Mouse (Mus musculus) brain, embryonic 14.5 days (tissue): ENCODE measurements at regions not wholly inside any gene's neighbourhood (a gene's known extent, or its start where the extent isn't known, plus 50 kb on each side); places are given as distances from the start of the nearest gene placed in this dataset.
A peak's percentile ranks its signal among the peaks of the same experiment; 100 is the strongest.

Source experiments
- DNase-seq: peaks from one replicate; pipeline ENCODE4 v3.0.0-alpha.2; 2011; ENCODE audit warnings: low read depth
- CTCF ChIP-seq: fragments of 200-500 bp; IDR thresholded peaks from 2 replicates; pipeline ENCODE4 v1.5.1; 2012; ENCODE audit warnings: inconsistent platforms, mild to moderate bottlenecking, moderate library complexity, borderline replicate concordance; ENCODE audit not compliant: insufficient read depth, insufficient read length; ENCODE audit errors: extremely low read depth
- POLR2A ChIP-seq: fragments of 200-500 bp; IDR thresholded peaks from 2 replicates; pipeline ENCODE4 v1.6.1; 2012; ENCODE audit warnings: mild to moderate bottlenecking, inconsistent platforms, borderline replicate concordance; ENCODE audit not compliant: poor library complexity, insufficient read depth, insufficient read length, severe bottlenecking; ENCODE audit errors: extremely low read depth

GRCm38 (mm10) chr5:119058231-119058851 is 497.9 kb downstream of the Med13l start:
- DNase-seq, result no peak
- TF ChIP-seq CTCF, result no peak
- TF ChIP-seq POLR2A, result no peak

GRCm38 (mm10) chr5:119059223-119059622 is 498.7 kb downstream of the Med13l start:
- TF ChIP-seq CTCF (no peak), POLR2A (no peak)

GRCm38 (mm10) chr5:119060886-119061285 is 500.4 kb downstream of the Med13l start:
- peak; percentile 43 for DNase-seq
- TF ChIP-seq CTCF, result no peak
- TF ChIP-seq POLR2A, result no peak

More at GRCm38 (mm10) chr5:119059223-119059622, 498.7 kb downstream of the Med13l start:
- no peak for DNase-seq

GRCm38 (mm10) chr5:119062478-119062877 is 502.0 kb downstream of the Med13l start:
- TF ChIP-seq CTCF (no peak), POLR2A (no peak)
- peak; percentile 70 for DNase-seq

GRCm38 (mm10) chr5:119066666-119067065 is 506.2 kb downstream of the Med13l start:
- no peak for DNase-seq
- TF ChIP-seq CTCF (no peak), POLR2A (no peak)

DNA sequence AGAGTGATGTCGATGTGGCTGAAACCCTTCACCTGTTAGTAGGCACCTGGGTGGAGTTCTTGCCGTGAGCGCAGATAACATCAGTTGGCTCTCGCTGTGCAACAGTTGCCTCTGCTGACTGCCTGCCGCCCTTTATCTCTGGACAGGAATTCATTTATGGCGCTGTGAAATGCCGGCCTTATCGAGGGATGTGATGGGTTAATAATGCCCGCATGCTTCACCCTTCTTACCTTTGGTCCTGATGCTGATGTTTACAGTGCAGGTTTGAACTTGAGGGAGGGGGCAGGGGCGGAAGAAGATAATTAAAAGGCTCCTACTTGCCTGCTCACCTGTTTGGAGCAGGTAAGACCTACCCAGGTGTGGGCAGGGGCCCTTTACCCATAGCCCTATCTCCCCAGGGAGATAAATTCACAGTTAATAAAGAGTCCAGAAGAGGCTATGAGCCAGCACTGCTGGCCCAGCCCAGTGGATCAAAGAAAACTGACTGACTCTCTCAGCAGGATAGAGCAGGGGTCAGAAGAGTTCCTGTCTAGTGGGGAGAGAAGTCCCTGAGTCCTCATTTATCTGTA is 509.4 kb downstream of the Med13l start:
- no peak for TF ChIP-seq CTCF
- TF ChIP-seq POLR2A, result no peak
- no peak for DNase-seq

GRCm38 (mm10) chr5:119072712-119073111 is 512.2 kb downstream of the Med13l start:
- DNase-seq, result no peak
- TF ChIP-seq POLR2A (no peak), CTCF (no peak)

DNA sequence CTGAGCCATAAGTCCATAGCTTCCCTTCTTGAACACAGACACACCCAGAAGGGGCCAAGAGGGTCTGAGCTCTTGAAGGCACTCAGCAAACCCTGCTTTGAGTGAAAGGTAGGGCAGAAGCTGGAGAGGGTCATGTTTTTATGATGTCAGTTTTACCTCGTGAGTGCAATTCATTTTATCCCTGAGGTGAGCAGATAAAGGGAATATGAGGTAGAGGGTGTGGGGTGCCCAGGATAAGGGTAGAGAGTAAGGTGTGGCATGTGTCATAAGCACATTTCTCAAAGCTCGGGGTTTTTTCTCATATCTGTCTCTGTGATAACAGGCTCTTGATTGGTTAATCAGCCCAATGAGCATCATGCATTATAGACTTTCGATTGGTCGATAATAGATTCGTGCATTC is 520.3 kb downstream of the Med13l start:
- TF ChIP-seq CTCF (no peak), POLR2A (no peak)
- DNase-seq, result no peak

DNA sequence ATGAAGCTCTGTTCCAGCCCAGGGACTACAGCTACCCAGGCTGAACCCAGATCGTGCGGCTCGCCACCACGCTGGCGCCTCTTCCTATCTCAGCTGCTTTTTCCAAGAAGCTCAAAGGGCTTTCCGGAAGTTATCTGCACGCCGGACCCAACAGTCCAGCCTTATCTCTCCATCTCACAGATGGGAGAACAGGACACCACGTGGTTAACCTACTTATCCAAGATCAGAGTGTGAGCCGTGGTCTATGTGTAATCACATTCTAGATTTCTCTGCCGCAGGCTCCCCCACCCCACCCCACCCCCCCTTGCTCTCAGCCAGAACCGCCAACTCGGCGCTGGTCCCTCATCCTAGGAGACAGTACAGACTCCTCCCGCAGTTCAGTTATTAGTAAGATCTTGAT is 522.4 kb downstream of the Med13l start:
- DNase-seq, result no peak
- TF ChIP-seq POLR2A (no peak), CTCF (no peak)

DNA sequence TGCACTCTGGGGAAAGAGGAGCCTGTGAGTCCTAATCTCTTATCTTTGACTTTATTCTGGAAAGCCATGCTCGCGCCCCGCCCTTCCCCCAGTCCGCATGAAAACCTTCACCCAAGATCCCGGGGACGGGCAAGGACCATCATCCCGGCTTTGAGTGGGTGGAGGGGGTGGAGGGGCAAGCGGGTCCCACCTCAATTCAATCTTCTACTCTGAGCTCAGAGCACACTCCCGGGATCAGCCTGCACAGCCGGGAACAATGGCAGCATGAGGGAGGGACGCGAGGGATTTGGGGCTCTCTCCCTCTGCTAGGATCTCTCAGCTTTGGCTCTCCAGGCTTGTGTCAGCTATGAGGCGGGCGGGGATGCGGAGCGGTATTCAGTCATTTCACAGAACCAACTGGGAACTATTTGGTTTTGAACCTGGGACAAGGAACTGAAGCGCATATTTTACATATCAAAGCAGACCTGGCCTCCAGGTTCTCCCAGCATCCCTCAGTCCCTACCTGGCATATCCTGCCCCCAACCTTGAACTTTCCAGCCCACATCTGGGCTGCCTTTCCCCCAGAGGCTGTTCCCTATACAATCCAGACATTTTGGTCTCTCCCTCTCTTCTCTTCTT is 537.2 kb downstream of the Med13l start:
- TF ChIP-seq POLR2A (no peak), CTCF (no peak)
- peak; percentile 51 for DNase-seq

GRCm38 (mm10) chr5:119099817-119100216 is 539.3 kb downstream of the Med13l start:
- no peak for DNase-seq
- TF ChIP-seq POLR2A, result no peak
- no peak for TF ChIP-seq CTCF

GRCm38 (mm10) chr5:119103503-119103902 is 543.0 kb downstream of the Med13l start:
- TF ChIP-seq CTCF (no peak), POLR2A (no peak)
- no peak for DNase-seq

GRCm38 (mm10) chr5:119107898-119108297 is 547.4 kb downstream of the Med13l start:
- TF ChIP-seq POLR2A (no peak), CTCF (no peak)
- DNase-seq, result no peak

DNA sequence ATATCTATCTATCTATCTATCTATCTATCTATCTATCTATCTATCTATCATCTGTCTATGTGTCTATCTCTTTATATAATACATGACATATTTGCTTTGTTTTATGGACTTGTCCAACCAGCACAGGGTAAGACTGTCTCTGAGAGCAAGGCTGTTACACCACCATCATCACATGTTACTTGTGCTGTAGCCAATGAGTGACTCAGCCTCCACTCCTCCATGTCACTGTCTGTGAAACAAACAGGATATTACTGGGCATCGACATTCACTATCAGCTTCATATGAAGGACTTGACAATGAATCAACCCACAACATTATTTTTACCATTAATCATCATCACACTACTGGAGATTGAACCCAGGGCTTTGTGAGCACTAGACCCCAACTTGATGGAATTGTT is 549.0 kb downstream of the Med13l start:
- TF ChIP-seq CTCF, result no peak
- TF ChIP-seq POLR2A, result no peak
- DNase-seq, result no peak
